Mouse (Mus musculus): ENCODE results near the gene Cyp2d9. TPM values are rescaled to one million over a fixed set of nuclear protein-coding genes. Genes with fewer than 3 reads are reported as not detected.
"Not testable (repeated sequence)": the region's sequence is repeated elsewhere in the genome, so short reads cannot be mapped to it uniquely, and the experiment has no call there.

Cyp2d9 gene
- polyA plus RNA-seq, 1 experiment from 2014 or later: not detected

- not testable (repeated sequence) for H3K4me2 ChIP-seq (replicated peaks); H3K9me3 ChIP-seq; H3K36me3 ChIP-seq; ATAC-seq (ENCODE audit: low FRiP score, low read depth); H3K4me1 ChIP-seq; H3K9ac ChIP-seq; H3K27me3 ChIP-seq (replicated peaks); H3K27ac ChIP-seq; H3K4me3 ChIP-seq
- 89% methylated on average over 6 of the region's 6 CpGs for WGBS
Measured at GRCm38 (mm10) chr15:82456086-82456790, 23.0 kb downstream of the Cyp2d9 start.

GRCm38 (mm10) chr15:82457064-82458021 lies 24.1 kb downstream of the Cyp2d9 start:
- Histone ChIP-seq H3K36me3 (no peaks in the 10 kb centered on the region), H3K4me2 (replicated peaks) (no peak overlapping the region), H3K27me3 (replicated peaks) (no peaks in the 10 kb centered on the region), H3K9me3 (no peaks in the 10 kb centered on the region), H3K27ac (no peak overlapping the region), H3K9ac (no peak overlapping the region), H3K4me3 (no peak overlapping the region), H3K4me1 (no peaks in the 10 kb centered on the region)
- no peak for ATAC-seq (ENCODE audit: low FRiP score, low read depth)
- 83% methylated on average over 5 of the region's 5 CpGs for WGBS

GRCm38 (mm10) chr15:82459266-82459665 lies 26.0 kb downstream of the Cyp2d9 start:
- WGBS: 86% methylated on average over 12 of the region's 12 CpGs

GRCm38 (mm10) chr15:82464701-82465100 lies 31.5 kb downstream of the Cyp2d9 start:
- no peaks in the 10 kb centered on the region for H3K27me3 ChIP-seq (replicated peaks)
- no peak overlapping the region for H3K4me3 ChIP-seq
- no peaks in the 10 kb centered on the region for H3K36me3 ChIP-seq
- H3K4me1 ChIP-seq: no peaks in the 10 kb centered on the region
- WGBS: 74% methylated on average over 2 of the region's 2 CpGs
- H3K27ac ChIP-seq: no peak overlapping the region
- H3K9ac ChIP-seq: no peak overlapping the region
- no peaks in the 10 kb centered on the region for H3K9me3 ChIP-seq
- H3K4me2 ChIP-seq (replicated peaks): no peak overlapping the region
- ATAC-seq (ENCODE audit: low FRiP score, low read depth): no peak

More at GRCm38 (mm10) chr15:82459266-82459665, 26.0 kb downstream of the Cyp2d9 start:
- not testable (repeated sequence) for H3K4me1 ChIP-seq; H3K4me2 ChIP-seq (replicated peaks); H3K36me3 ChIP-seq; H3K9ac ChIP-seq; H3K27me3 ChIP-seq (replicated peaks); ATAC-seq (ENCODE audit: low FRiP score, low read depth); H3K9me3 ChIP-seq; H3K4me3 ChIP-seq; H3K27ac ChIP-seq

- H3K4me1 ChIP-seq; H3K9me3 ChIP-seq; H3K27ac ChIP-seq; H3K4me3 ChIP-seq; H3K36me3 ChIP-seq; H3K4me2 ChIP-seq (replicated peaks); ATAC-seq (ENCODE audit: low FRiP score, low read depth); H3K27me3 ChIP-seq (replicated peaks); H3K9ac ChIP-seq: not testable (repeated sequence)
- 69% methylated on average over 13 of the region's 13 CpGs for WGBS
Measured at GRCm38 (mm10) chr15:82494273-82494672, 61.0 kb downstream of the Cyp2d9 start.

Small RNAs within 50 kb of the gene (microRNA-seq; reads per million reads assigned to microRNA genes)
- not detected for gene Gm25990
- gene Gm27331: not detected
- gene Gm27622: not detected
- not detected for gene Gm27825
- not detected for gene Mir7684

Other genes starting within 250 kb of the Cyp2d9 start
- 0.29 and 0.46 TPM in 2 replicates for gene Shisa8, start 220.6 kb upstream of the Cyp2d9 start, polyA plus RNA-seq (2016; fragmentation: Nextera tagmentation; extraction: Ambion mirVana)
- gene Tnfrsf13c, start 209.1 kb upstream of the Cyp2d9 start, polyA plus RNA-seq (2016; fragmentation: Nextera tagmentation; extraction: Ambion mirVana): 0.10 and 0.22 TPM in 2 replicates
- 45.5 and 45.8 TPM in 2 replicates for gene Cenpm, start 188.7 kb upstream of the Cyp2d9 start, polyA plus RNA-seq (2016; fragmentation: Nextera tagmentation; extraction: Ambion mirVana)
- 1.7 and 3.2 TPM in 2 replicates for gene 1500009C09Rik, start 181.0 kb upstream of the Cyp2d9 start, polyA plus RNA-seq (2016; fragmentation: Nextera tagmentation; extraction: Ambion mirVana)
- gene Sept3, start 158.5 kb upstream of the Cyp2d9 start, polyA plus RNA-seq (2016; fragmentation: Nextera tagmentation; extraction: Ambion mirVana): 235 and 268 TPM in 2 replicates
- gene Wbp2nl, start 134.5 kb upstream of the Cyp2d9 start, polyA plus RNA-seq (2016; fragmentation: Nextera tagmentation; extraction: Ambion mirVana): not detected in 2 replicates
- 24.8 and 27.1 TPM in 2 replicates for gene Naga, start 94.5 kb upstream of the Cyp2d9 start, polyA plus RNA-seq (2016; fragmentation: Nextera tagmentation; extraction: Ambion mirVana)
- gene Pheta2, start 94.5 kb upstream of the Cyp2d9 start, polyA plus RNA-seq (2016; fragmentation: Nextera tagmentation; extraction: Ambion mirVana): 3.6 and 4.0 TPM in 2 replicates
- gene Smdt1, start 94.5 kb upstream of the Cyp2d9 start, polyA plus RNA-seq (2016; fragmentation: Nextera tagmentation; extraction: Ambion mirVana): 285 and 313 TPM in 2 replicates
- 302 and 313 TPM in 2 replicates for gene Ndufa6, start 79.1 kb upstream of the Cyp2d9 start, polyA plus RNA-seq (2016; fragmentation: Nextera tagmentation; extraction: Ambion mirVana)
- gene Cyp2d22, start 53.2 kb upstream of the Cyp2d9 start, polyA plus RNA-seq (2016; fragmentation: Nextera tagmentation; extraction: Ambion mirVana): 2.2 and 2.9 TPM in 2 replicates
- gene Cyp2d11, start 39.4 kb upstream of the Cyp2d9 start, polyA plus RNA-seq (2016; fragmentation: Nextera tagmentation; extraction: Ambion mirVana): not detected in 2 replicates
- not detected in 2 replicates for gene Cyp2d10, start 26.2 kb upstream of the Cyp2d9 start, polyA plus RNA-seq (2016; fragmentation: Nextera tagmentation; extraction: Ambion mirVana)
- gene Cyp2d12, start 121.6 kb downstream of the Cyp2d9 start, polyA plus RNA-seq (2016; fragmentation: Nextera tagmentation; extraction: Ambion mirVana): not detected in 2 replicates
- not detected in 2 replicates for gene Cyp2d34, start 187.5 kb downstream of the Cyp2d9 start, polyA plus RNA-seq (2016; fragmentation: Nextera tagmentation; extraction: Ambion mirVana)